Mouse (Mus musculus) cerebellum, adult 8-10 months (tissue): ENCODE results near the gene Ppp4r4.
"Not testable (repeated sequence)": the region's sequence is repeated elsewhere in the genome, so short reads cannot be mapped to it uniquely, and the experiment has no call there.

Source experiments
- DNase-seq: peaks from one replicate; pipeline ENCODE4 v3.0.0; 2022

The Ppp4r4 gene

DNA sequence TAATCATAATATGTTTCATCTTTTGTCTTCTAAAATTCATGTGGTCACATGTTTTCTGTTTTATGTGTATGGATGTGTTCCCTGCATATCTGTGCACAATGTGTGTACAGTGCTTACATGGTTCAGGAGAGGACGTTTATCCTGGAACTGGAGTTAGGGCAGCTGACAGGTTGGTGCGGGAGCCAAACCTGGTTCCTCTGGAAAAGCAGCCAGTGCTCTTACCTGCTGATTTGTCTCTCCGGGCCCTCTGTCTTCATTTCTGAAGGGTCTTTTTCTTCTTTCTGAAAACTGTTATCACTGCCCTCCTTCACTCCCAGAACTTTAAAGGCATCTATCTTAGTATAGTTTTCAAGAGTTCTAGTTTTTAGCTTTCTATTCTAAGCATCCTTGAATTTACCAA lies 111.7 kb downstream of the Ppp4r4 start:
- no peak for DNase-seq

DNA sequence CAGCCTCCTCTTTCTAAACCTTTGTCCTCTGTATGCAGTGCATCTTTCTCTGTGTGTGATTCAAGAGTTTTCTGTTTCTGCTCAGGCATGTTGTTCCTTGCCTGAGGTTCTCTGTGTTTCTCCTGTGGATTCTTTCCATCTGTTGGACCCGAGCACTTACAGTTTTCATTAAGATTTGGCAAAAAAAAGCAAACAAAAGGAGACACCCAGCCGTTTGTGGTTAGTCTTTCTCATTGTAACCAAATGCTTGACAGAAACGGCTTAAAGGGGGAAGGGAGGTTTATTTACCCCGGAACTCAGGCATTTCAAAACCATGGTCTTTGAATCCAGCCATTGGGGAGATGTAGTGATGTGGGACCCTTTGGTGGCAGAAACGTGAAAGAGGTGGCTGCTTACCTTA lies 112.5 kb downstream of the Ppp4r4 start:
- DNase-seq: no peak

DNA sequence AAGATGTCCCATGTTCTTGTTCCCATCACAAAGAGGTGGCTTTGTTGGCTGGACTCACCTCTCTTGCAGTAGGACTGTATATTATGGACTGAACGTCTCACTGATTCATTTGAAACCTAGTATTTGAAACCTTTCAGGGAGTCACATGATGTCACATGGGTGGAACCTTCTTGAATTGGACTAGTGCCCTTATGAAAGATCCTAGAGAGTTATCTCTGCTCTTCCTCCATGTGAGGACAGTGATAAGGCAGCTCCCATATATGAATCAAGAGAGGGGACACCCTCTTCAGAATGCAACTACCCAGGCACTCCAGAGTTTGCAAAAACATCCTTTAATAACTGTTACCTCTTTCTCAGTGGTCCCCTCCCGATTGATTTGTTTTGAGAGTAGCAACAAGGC lies 114.2 kb downstream of the Ppp4r4 start:
- DNase-seq: no peak

DNA sequence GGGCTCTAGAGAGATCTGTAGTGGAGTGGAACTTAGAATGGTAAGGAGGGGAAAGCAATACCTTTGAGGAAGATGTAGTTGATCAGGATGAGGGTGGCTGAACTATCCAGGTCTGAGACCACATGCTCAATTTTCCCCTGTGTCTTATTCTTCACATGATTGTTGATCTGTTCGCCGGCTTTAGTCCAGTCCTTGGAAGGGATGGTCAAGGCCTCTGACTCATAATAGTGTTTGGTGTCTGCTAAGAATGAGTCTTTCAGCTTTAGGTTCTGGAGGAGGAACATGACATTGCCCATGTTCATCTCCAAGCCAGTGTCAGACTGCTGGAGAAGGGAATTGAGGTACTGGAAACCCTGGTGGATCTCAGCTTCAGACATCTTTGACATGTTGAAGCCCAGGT lies 121.8 kb downstream of the Ppp4r4 start:
- no peak for DNase-seq

DNA sequence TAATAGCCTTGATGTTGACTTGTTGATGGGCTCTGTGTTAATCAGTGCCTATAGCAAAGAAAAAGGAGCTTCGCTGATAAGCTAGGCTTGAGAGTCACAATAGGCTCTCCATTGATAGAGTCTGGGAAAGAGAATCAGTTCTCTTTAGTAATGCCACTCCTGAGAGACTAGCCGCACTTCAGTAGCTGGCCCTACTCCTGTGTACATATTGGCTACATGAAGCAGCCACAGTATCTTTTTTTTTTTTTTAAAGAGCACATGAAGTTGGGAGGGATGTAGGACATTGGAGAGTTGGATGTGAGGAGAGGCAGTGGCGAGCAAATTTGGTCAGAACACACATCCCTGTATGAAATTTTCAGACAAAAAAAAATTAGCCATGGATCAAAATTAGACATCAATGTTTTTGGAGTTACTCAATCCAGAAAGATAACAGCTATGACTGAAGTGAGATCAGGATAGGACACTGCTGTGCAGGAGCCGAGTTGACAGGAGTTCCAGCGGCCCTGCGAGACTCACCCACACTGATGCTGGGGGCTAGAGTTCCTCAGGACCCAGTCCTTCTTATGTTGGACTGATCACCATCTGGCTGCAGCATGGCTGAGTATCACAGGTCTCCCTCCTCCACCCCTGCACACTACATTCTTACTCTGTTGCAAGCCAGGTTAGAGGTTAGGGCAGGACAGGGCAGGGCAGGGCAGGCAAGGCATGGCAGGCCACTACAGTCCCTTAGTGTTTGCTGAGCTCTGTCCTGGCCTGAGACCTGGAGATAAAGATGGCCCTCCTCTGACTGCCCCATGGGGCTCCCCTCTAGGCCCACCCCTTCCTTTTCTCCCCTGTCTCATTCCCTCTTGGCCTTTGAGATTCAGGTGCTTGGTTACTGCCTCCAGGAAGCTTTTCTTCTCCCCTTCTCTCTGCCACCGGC lies 123.3 kb downstream of the Ppp4r4 start:
- no peak for DNase-seq

DNA sequence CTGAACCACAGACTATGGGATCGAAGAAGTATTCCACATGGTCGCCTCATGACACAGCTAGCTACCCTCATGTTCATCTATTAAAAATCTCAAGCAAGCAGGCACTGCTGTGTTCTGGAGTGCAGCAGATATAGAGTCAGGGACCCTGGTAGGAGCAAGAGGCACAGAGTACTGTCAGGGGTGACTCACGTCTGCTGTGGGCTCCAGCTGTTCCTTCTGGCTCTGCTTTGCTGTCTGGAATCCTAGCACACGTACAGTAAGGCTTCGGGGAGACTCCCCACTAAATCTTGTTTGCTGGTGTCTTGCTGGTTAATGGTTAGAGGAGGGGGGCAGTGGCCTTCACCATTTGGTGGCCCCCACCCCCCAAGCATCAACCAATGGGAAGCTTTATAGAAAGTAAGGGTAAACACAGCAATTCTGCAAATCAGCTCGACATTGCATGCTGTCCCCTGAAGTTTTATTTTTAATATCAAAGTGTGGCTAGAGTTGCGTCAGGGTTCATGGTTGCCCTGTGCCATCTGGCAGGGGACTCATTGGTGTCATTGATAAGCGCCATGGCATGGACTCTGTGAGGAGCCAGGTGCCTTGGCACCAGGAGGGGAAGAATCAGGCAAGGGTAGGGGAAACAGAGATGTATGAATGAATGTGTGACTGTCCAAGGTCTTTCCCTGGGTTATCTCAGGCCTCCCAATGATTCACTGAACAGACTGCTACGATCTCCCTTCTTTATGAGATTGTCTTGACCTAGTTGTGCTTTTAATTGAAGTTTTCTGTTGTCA lies 125.0 kb downstream of the Ppp4r4 start, which contains the start of gene Serpina6:
Gene Serpina6 (minus strand): TSS at position 365 of the 779 bp plus-strand sequence.
- DNase-seq: no peak

DNA sequence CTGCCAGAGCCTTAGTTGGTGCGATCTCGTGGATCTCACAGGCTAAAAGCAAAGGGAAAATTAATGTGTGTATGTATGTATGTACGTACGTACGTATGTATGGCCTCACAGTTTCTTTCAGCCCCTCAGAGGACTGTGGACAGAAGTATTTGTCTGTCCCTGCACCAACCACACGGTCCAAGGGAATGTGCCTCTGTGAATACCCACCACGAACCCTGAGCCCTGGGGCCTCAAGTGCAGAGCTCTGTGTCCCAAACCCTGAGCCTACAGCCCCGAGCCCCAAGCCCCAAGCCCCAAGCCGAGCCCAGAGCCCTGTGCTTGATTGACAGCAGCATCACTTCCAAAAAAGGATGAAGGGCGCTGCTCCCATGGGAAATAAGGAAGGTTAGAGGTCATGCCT lies 125.9 kb downstream of the Ppp4r4 start:
- no peak for DNase-seq

DNA sequence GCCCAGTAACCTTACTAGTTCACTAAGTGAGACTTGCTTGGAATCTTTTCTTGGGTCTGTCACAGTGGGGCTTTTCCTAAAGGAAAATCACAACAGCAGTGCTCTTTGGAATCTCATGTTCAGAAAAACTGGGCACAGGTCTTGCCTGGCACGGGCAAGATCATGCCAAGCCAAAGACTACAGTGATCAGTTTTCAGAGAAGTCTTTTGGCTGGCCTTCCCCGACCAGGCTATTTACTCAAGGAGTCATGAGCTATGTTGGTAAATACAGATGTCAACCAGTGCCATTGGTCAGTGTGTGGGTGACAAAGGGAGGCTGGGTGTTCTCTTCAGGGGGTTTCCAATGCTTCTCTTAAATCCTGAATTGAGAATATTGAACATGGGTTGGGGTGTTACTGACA lies 127.1 kb downstream of the Ppp4r4 start:
- no peak for DNase-seq

DNA sequence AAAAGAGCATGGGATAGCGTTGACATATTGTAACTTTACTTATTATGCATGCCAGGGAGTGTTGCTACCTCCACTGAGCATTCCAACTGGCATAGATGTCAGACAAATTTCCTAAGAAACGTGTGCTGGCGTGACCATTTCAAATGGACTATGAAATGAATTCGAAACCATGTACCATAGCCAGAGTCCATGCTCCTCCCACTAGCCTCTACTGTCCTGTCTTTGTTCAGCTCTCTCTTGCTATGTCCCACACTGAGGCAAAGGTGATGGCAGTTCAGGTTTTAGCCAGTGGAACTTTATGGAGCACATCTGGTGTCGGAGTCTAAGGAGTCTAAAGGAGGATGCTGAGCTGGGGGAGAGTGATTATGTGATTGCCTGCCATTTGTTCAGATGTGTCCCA lies 128.0 kb downstream of the Ppp4r4 start:
- no peak for DNase-seq

DNA sequence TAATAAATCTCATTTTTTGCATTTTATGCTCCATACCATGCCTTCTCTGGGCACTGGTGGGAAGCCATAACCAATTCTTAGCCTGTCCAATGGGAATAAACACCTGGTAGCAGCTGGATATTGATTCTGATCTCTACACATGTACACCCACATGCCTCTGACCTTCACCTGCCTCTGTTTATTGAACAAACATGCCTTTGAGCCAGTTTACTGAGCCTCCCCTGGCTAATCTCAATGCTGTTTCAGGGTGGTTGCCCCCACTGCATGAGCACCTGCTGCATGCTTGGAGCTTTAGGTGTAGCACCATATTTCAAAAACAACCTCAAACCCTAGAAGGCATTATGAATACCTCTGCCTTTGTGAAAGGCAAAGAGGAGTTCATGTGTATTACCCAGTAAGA lies 130.0 kb downstream of the Ppp4r4 start:
- not testable (repeated sequence) for DNase-seq
